Mouse (Mus musculus): Measurements from ENCODE around the gene Klrb1b. TPM values are rescaled to one million over a fixed set of nuclear protein-coding genes. Genes with fewer than 3 reads are reported as not detected.
"Not testable (repeated sequence)": the region's sequence is repeated elsewhere in the genome, so short reads cannot be mapped to it uniquely, and the experiment has no call there.

The Klrb1b gene
- polyA plus RNA-seq, 1 experiment from 2014 or later = not detected

DNA sequence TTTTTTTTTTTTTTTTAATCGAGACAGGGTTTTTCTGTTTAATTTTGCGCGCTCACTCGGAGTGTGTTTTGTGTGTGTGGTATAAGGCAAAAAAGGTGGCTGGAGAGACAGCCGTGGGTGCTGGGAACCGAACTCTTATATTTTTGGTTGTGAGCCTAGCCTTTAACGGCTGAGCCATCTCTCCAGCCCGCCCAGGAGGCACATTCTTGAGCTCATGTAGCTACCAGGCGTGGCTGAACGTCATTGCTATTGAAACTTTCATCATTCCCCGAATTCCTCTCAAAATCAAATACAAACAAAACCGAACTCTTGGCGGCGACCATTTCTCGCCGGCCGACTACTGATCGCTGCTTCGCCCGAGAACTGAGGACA is 27.4 kb downstream of the Klrb1b start:
- H3K9me3 ChIP-seq (ENCODE audit: control insufficient read depth, low read length); H3K27me3 ChIP-seq (ENCODE audit: control insufficient read depth, insufficient read depth, low read length); H3K4me1 ChIP-seq (ENCODE audit: control insufficient read depth, insufficient read depth, low read length); H3K36me3 ChIP-seq (ENCODE audit: control insufficient read depth, insufficient read depth, low read length): not testable (repeated sequence)
- peak overlapping the region; percentile 61 for H3K9ac ChIP-seq (ENCODE audit: low read depth, low read length)
- H3K4me2 ChIP-seq (replicated peaks; ENCODE audit: low read depth, low read length) = peak overlapping the region; percentile 49
- WGBS = 0% methylated on average over 20 of the region's 20 CpGs
- peak overlapping the region; percentile 62 for H3K4me3 ChIP-seq (ENCODE audit: low read length)
- H3K27ac ChIP-seq (ENCODE audit: low read depth, low read length) = peak overlapping the region; percentile 81; the same call in 1 of the 2 replicates
- peak; percentile 40 for ATAC-seq (ENCODE audit: low FRiP score, low TSS enrichment)

DNA sequence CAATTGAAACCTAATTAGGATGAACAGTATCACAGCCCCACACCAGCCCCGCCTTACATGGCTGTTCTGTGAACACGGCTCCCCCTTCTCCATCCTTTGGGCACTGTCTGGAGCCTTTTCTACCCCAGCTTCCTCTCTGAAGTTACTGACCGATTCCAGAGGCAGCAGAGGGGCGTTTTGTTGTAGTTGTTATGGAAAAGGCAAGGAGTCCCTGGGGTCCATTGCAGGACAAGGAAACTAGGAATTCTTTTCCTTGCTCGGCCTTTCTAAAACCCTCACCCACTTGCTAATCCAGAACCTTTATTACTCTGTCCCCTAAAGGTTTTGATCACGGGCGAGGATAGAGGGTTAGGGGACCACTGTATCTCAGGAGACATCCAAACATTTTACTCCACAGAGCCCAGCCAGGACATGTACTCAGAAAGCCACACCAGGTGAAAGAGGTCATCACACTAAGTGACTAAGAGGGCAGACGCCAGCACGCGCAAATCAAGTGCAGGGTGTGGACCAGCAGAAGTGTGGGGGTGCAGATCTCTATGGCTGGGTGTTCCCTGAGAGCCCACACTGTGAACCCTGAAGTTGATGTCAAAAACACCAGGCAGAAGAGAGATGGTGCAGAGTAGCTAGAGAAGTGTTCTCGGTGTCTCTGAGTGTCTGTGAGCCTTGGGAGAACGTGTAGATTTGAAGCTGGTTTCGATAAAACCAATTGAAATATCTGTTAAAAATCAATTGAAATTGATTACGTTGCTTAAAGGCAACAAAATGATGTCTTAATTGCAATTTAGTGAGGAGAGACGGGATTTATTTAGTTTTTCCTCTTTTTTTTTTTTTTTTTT is 28.0 kb downstream of the Klrb1b start:
- Histone ChIP-seq H3K4me1 (ENCODE audit: control insufficient read depth, insufficient read depth, low read length) (peaks cover 12% of the 10 kb centered on the region), H3K4me2 (replicated peaks; ENCODE audit: low read depth, low read length) (peak overlapping the region; percentile 49), H3K9ac (ENCODE audit: low read depth, low read length) (0 out of 2 replicates have a peak overlapping the region, but pooled peaks have one; percentile 0), H3K27ac (ENCODE audit: low read depth, low read length) (no peak overlapping the region), H3K4me3 (ENCODE audit: low read length) (peak overlapping the region; percentile 62), H3K27me3 (ENCODE audit: control insufficient read depth, insufficient read depth, low read length) (no peaks in the 10 kb centered on the region), H3K9me3 (ENCODE audit: control insufficient read depth, low read length) (no peaks in the 10 kb centered on the region), H3K36me3 (ENCODE audit: control insufficient read depth, insufficient read depth, low read length) (no peaks in the 10 kb centered on the region)
- WGBS = 14% methylated on average over 15 of the region's 15 CpGs
- no peak for ATAC-seq (ENCODE audit: low FRiP score, low TSS enrichment)

DNA sequence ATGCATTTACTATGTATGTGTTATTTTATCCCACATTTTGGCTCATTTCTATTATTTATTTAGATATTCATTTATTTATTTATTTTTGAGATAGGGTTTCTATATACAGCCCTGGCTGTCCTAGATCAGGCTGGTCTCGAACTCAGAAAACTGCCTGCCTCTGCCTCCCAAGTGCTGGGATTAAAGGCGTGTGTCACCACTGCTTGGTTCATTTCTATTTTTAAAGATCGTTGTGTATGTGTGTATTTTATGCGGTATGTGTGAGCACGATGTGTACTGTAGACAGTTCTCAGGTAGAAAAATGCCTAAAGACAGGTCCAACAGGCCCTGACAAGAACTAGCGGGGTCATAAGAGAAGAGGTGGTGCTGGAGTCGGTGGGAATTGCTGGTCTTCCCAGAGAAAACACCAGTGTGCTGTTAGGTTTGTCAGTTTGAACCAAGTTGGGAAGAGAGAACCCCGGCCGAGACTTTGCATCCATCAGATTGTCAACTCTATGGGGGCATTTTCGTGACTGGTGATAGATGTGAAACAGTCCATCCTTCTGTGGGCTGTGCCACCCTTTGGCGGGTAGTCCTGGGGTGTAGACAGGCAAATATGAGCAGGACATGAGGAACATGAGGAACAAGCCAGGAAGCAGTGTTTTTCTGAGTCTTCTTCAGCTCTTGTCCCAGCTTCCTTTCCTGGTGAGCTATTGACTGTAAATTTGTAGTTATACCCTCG is 28.8 kb downstream of the Klrb1b start:
- no peak for ATAC-seq (ENCODE audit: low FRiP score, low TSS enrichment)
- Histone ChIP-seq H3K27ac (ENCODE audit: low read depth, low read length) (no peak overlapping the region), H3K9ac (ENCODE audit: low read depth, low read length) (0 out of 2 replicates have a peak overlapping the region, but pooled peaks have one; percentile 0), H3K4me3 (ENCODE audit: low read length) (peak overlapping the region; percentile 62), H3K27me3 (ENCODE audit: control insufficient read depth, insufficient read depth, low read length) (no peaks in the 10 kb centered on the region), H3K4me2 (replicated peaks; ENCODE audit: low read depth, low read length) (peak overlapping the region; percentile 49), H3K9me3 (ENCODE audit: control insufficient read depth, low read length) (no peaks in the 10 kb centered on the region), H3K4me1 (ENCODE audit: control insufficient read depth, insufficient read depth, low read length) (peaks cover 12% of the 10 kb centered on the region), H3K36me3 (ENCODE audit: control insufficient read depth, insufficient read depth, low read length) (no peaks in the 10 kb centered on the region)
- WGBS = 78% methylated on average over 12 of the region's 12 CpGs

DNA sequence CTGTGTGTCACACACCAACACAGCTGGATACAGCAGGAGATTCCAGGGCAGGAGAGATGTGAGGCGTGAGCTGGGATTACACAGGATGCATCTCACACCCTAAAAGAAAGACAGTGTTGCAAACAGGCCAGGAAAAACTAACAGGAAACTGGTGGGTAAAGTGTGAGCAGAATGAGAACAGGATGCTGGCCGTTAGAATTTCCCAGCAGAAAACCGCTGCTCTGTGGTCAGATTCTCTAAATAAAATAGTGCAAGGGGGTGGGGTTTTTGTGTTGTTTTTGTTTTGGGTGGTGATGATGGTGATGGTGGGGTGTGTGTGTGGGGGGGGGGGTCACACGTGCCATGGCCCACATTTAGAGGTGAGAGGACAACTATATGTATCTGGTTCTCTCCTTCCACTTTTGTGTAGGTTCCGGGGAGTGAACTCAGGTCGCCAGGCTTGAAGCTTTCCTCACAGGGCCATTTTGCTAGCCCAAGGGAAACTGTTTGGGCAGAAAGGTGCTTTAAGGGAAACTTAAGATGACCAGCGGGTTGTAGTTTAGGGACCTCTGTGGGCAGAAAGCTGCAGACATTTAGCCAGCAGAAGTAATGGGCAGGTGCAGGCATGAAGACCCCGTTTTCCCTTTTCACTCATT is 29.7 kb downstream of the Klrb1b start:
- 65% methylated on average over 8 of the region's 8 CpGs for WGBS
- H3K36me3 ChIP-seq (ENCODE audit: control insufficient read depth, insufficient read depth, low read length) = no peaks in the 10 kb centered on the region
- H3K9ac ChIP-seq (ENCODE audit: low read depth, low read length) = no peak overlapping the region
- H3K4me1 ChIP-seq (ENCODE audit: control insufficient read depth, insufficient read depth, low read length) = peaks cover 12% of the 10 kb centered on the region
- no peak overlapping the region for H3K27ac ChIP-seq (ENCODE audit: low read depth, low read length)
- H3K9me3 ChIP-seq (ENCODE audit: control insufficient read depth, low read length) = no peaks in the 10 kb centered on the region
- ATAC-seq (ENCODE audit: low FRiP score, low TSS enrichment) = no peak
- no peak overlapping the region for H3K4me2 ChIP-seq (replicated peaks; ENCODE audit: low read depth, low read length)
- H3K4me3 ChIP-seq (ENCODE audit: low read length) = no peak overlapping the region
- no peaks in the 10 kb centered on the region for H3K27me3 ChIP-seq (ENCODE audit: control insufficient read depth, insufficient read depth, low read length)

DNA sequence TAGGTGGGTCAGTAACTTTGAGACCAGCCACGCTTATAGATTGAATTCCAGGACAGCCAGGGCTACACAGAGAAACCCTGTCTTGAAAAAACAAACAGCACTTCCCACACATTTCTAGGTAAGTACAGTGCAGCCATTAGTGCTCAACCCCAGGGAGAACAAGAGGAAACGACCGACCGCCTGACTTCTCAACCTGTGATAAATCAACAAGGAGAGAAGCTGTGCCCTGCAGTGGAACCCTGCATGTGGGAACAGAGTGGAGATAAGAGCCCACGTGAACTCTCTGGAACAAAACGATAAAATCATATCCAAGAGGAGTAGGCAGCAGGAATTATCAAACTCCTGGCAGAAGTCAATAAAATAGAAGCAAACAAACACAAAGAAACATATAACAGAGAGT is 32.4 kb downstream of the Klrb1b start:
- Histone ChIP-seq H3K27ac (ENCODE audit: low read depth, low read length) (no peak overlapping the region), H3K9ac (ENCODE audit: low read depth, low read length) (no peak overlapping the region), H3K36me3 (ENCODE audit: control insufficient read depth, insufficient read depth, low read length) (no peaks in the 10 kb centered on the region), H3K27me3 (ENCODE audit: control insufficient read depth, insufficient read depth, low read length) (no peaks in the 10 kb centered on the region), H3K4me1 (ENCODE audit: control insufficient read depth, insufficient read depth, low read length) (peaks cover 12% of the 10 kb centered on the region), H3K4me3 (ENCODE audit: low read length) (no peak overlapping the region), H3K4me2 (replicated peaks; ENCODE audit: low read depth, low read length) (no peak overlapping the region), H3K9me3 (ENCODE audit: control insufficient read depth, low read length) (no peaks in the 10 kb centered on the region)
- peak; percentile 29; the same call in 1 of the 2 replicates for ATAC-seq (ENCODE audit: low FRiP score, low TSS enrichment)
- WGBS = 6% methylated on average over 6 of the region's 6 CpGs

DNA sequence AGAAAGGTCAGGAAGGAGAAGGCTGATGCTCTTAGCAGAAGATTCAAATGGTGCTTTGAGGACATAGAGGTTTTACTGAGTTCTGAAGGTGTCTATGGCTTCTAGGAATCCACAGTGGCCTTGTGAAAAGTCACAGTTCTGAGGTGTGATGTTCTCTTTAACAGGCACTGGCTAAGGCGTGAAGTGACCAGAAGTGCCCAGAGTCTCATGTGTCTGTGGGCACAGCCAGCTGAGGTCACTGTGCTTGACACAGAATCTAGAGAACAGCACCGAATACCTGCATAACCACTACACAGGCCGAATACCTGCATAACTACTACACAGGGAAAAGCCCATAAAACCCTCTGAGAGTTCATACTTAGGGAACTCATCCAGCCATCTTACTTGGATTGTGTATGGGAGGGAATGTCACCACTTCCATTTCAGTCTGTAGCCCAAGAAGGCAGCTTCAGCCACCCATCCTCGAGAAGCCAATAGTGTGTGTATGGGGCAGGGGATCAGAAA is 35.6 kb downstream of the Klrb1b start:
- H3K4me2 ChIP-seq (replicated peaks; ENCODE audit: low read depth, low read length); H3K27me3 ChIP-seq (ENCODE audit: control insufficient read depth, insufficient read depth, low read length); H3K9me3 ChIP-seq (ENCODE audit: control insufficient read depth, low read length); H3K4me1 ChIP-seq (ENCODE audit: control insufficient read depth, insufficient read depth, low read length); H3K36me3 ChIP-seq (ENCODE audit: control insufficient read depth, insufficient read depth, low read length); ATAC-seq (ENCODE audit: low FRiP score, low TSS enrichment); H3K4me3 ChIP-seq (ENCODE audit: low read length); H3K9ac ChIP-seq (ENCODE audit: low read depth, low read length); H3K27ac ChIP-seq (ENCODE audit: low read depth, low read length): not testable (repeated sequence)
- 68% methylated on average over 4 of the region's 4 CpGs for WGBS

DNA sequence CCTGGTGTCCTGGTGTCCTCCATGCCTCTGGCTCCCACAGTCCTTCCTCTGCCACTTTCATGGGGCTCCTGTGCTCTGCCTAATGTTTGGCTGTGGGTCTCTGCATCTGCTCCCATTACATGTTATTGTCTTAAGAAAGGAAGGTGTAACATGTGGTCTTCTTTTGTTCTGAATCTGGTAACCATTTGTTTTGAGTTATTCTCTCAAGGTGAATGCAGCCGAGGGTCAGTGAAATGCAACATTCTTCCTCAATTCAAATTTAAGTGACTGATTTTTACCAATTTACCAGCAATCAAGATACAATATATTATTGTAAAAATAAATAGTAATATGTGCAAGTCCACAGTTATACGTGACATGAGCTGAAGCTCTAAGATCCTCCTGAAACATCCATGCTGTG is 37.0 kb downstream of the Klrb1b start, which contains the start of gene Klrb1c:
Gene Klrb1c, minus strand, starts transcription at position 101 of the 400 bp plus-strand sequence.
- WGBS = 93% methylated on average over 2 of the region's 2 CpGs
- Histone ChIP-seq H3K36me3 (ENCODE audit: control insufficient read depth, insufficient read depth, low read length) (no peaks in the 10 kb centered on the region), H3K4me3 (ENCODE audit: low read length) (no peak within 1 kb of the TSS), H3K9me3 (ENCODE audit: control insufficient read depth, low read length) (no peaks in the 10 kb centered on the region), H3K4me2 (replicated peaks; ENCODE audit: low read depth, low read length) (no peak within 1 kb of the TSS), H3K9ac (ENCODE audit: low read depth, low read length) (no peak within 1 kb of the TSS), H3K4me1 (ENCODE audit: control insufficient read depth, insufficient read depth, low read length) (peaks cover 6% of the 10 kb centered on the region), H3K27me3 (ENCODE audit: control insufficient read depth, insufficient read depth, low read length) (no peaks in the 10 kb centered on the region), H3K27ac (ENCODE audit: low read depth, low read length) (no peak within 1 kb of the TSS)
- no peak for ATAC-seq (ENCODE audit: low FRiP score, low TSS enrichment)

DNA sequence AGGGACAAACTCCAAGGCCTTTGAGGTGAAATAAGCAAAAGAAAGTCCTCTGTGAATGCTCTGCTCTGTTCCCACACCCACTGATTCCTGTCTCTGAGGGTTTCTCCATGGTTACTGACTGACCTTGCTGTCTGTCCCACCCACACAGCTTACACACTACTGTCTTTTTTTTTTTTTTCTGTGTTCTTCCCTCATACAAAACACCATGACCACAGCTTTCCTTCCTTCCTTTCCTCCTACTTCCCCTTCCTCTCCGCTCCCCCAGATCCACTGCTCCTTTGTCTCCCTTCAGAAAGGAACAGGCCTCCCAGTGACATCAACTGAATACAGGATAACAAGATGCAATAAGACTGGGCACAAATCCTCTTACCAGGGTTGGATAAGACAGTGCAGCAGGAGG is 37.6 kb downstream of the Klrb1b start:
- no peak overlapping the region for H3K4me2 ChIP-seq (replicated peaks; ENCODE audit: low read depth, low read length)
- H3K36me3 ChIP-seq (ENCODE audit: control insufficient read depth, insufficient read depth, low read length) = no peaks in the 10 kb centered on the region
- no peak for ATAC-seq (ENCODE audit: low FRiP score, low TSS enrichment)
- 69% methylated on average over 1 of the region's 1 CpGs for WGBS
- H3K9ac ChIP-seq (ENCODE audit: low read depth, low read length) = no peak overlapping the region
- no peak overlapping the region for H3K4me3 ChIP-seq (ENCODE audit: low read length)
- H3K9me3 ChIP-seq (ENCODE audit: control insufficient read depth, low read length) = no peaks in the 10 kb centered on the region
- H3K27ac ChIP-seq (ENCODE audit: low read depth, low read length) = no peak overlapping the region
- H3K27me3 ChIP-seq (ENCODE audit: control insufficient read depth, insufficient read depth, low read length) = no peaks in the 10 kb centered on the region
- peaks cover 1% of the 10 kb centered on the region; the same call in 1 of the 2 replicates for H3K4me1 ChIP-seq (ENCODE audit: control insufficient read depth, insufficient read depth, low read length)

Data from kidney, embryonic 14.5 days (tissue).